In the genomic region with DNA sequence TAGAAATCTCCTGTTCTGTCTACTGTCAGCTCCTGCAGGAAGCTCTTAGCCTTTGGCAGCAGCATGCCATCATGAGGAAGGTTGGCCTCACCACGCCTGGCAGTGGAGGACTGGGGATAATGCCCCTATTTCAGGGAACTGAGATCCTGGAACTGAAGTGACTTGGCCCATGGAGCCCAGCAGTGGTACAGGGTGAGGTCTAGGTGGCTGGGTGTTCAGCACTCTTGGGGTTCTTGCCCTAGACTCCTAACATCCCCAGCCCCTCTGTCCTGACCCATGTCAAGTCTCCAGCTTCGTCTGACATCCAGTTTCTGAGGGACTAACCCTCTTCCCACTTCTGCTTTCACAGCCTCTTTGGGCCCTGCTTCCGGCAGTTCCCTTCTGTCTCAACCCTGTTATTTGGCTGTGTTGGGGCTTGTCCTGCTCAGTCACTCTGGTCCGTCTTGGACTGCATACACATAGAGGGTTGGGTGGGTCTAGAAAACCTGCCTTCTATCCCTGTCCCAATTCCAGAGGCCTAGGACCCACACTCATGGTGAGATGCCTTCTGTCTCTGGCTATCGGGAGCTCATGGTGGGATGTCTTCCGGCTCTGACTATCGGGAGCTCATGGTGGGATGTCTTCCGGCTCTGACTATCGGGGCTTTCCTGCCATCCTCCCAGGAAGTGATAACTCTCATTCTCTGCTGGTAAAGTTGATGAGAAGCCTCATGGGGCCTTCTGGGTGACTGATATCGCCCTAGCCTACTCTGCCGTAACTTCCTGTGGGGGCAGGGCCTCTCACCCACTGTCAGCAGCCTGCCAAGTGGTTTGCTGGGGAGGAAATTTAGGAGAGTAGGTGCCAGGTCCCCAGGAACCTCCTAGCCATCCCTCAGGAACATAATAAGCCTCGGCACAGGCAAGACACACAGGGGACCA, we compare ENCODE assay signal across 8 mouse cellular contexts. TPM values are rescaled to one million over a fixed set of nuclear protein-coding genes. Genes with fewer than 3 reads are reported as not detected.
A peak's percentile ranks its signal among the peaks of the same experiment; 100 is the strongest.
DNase-seq lines count a peak whose midpoint lies in the region; ATAC-seq and TF ChIP-seq lines count a peak whose summit lies in the region.

No protein-coding gene starts in this region.

- H3K4me3 ChIP-seq in MEL (ENCODE audit: control insufficient read depth in 1 of 2, insufficient read depth in 1 of 2, low read depth in 2 of 2, low read length in 2 of 2) = peak overlapping the region; percentile 76 to 94

- H3K27me3 ChIP-seq in MEL (ENCODE audit: control insufficient read depth in 1 of 2, insufficient read depth in 2 of 2, low read length in 2 of 2) = no peaks in the 10 kb centered on the region

- H3K79me2 ChIP-seq in MEL (ENCODE audit: control insufficient read depth, insufficient read depth, low read length, poor library complexity) = peaks cover 27% of the 10 kb centered on the region

- DNase-seq in 416B (ENCODE audit: low read depth) (peak; percentile 83), MEL (ENCODE audit: low read depth, low spot score) (peak; percentile 97)
- no peak for DNase-seq in kidney, adult 8-10 months
- no peak for DNase-seq in cerebellum, adult 8-10 months
- DNase-seq in kidney, adult 11 months = no peak

- peak; percentile 74 for ATAC-seq in inflammation-experienced regulatory T-cells, adult 6 months
- peak; percentile 40 for ATAC-seq in monocyte, adult 5-6 weeks (replicated peaks; ENCODE audit: insufficient number of reproducible peaks, low FRiP score, low TSS enrichment, poor library complexity, severe bottlenecking)
- ATAC-seq in cerebellum, adult (ENCODE audit: insufficient number of reproducible peaks, low FRiP score, low TSS enrichment) = no peak

- no peak for TF ChIP-seq CTCF in MEL (IDR thresholded peaks at IDR 0.05 in 2 of 3, conservative IDR thresholded peaks at IDR 0.05 in 1 of 3; ENCODE audit: control insufficient read depth in 1 of 3, insufficient read depth in 1 of 3, low read depth in 2 of 3, low read length in 3 of 3, poor library complexity in 1 of 3, severe bottlenecking in 1 of 3)

- TF ChIP-seq POLR2A in MEL (IDR thresholded peaks at IDR 0.05; ENCODE audit: control insufficient read depth in 1 of 2, insufficient read depth in 1 of 2, low read depth in 1 of 2, low read length in 2 of 2, poor library complexity in 1 of 2) = peak; percentile 47 to 92; a peak in 2 of 4 replicates

- no peak for TF ChIP-seq RAD21 in MEL (IDR thresholded peaks at IDR 0.05; ENCODE audit: low read depth, low read length)

- H3K27ac ChIP-seq in MEL (ENCODE audit: control insufficient read depth, low read depth, low read length) = peak overlapping the region; percentile 99

- no peaks in the 10 kb centered on the region for H3K9me3 ChIP-seq in MEL (replicated peaks; ENCODE audit: insufficient read depth, low read length)

- H3K9ac ChIP-seq in MEL (ENCODE audit: control insufficient read depth, low read depth, low read length, poor library complexity, severe bottlenecking) = peak overlapping the region; percentile 96

- peaks cover 9 to 28% of the 10 kb centered on the region in 2 experiments for H3K4me1 ChIP-seq in MEL (ENCODE audit: control insufficient read depth in 1 of 2, insufficient read depth in 2 of 2, low read length in 2 of 2)

- peak; percentile 84 to 97 for TF ChIP-seq EP300 in MEL (IDR thresholded peaks at IDR 0.05; ENCODE audit: low read depth in 1 of 2, low read length in 2 of 2)

- peaks cover 6 to 36% of the 10 kb centered on the region in 2 experiments for H3K36me3 ChIP-seq in MEL (ENCODE audit: control insufficient read depth in 1 of 2, insufficient read depth in 2 of 2, low read length in 2 of 2)

TF ChIP-seq in MEL, 35 proteins besides CTCF, POLR2A, EP300 and RAD21:
- TF ChIP-seq POLR2AphosphoS5 (IDR thresholded peaks at IDR 0.05; ENCODE audit: borderline replicate concordance, low read depth, low read length) (no peak), ZC3H11A (IDR thresholded peaks at IDR 0.05; ENCODE audit: low read depth, low read length) (no peak), USF1 (IDR thresholded peaks at IDR 0.05; ENCODE audit: low read depth, low read length) (no peak), MYC (IDR thresholded peaks at IDR 0.05; ENCODE audit: low read depth, low read length) (0 out of 2 replicates have a peak, but pooled peaks have one; percentile 55), RCOR1 (IDR thresholded peaks at IDR 0.05; ENCODE audit: low read depth, low read length) (peak; percentile 87), NELFE (IDR thresholded peaks at IDR 0.05; ENCODE audit: low read depth, low read length) (peak; percentile 71), GABPA (IDR thresholded peaks at IDR 0.05; ENCODE audit: low read depth, low read length) (no peak), ZKSCAN1 (IDR thresholded peaks at IDR 0.05; ENCODE audit: low read depth, low read length) (no peak), ZNF384 (IDR thresholded peaks at IDR 0.05; ENCODE audit: low read depth, low read length) (no peak), MXI1 (IDR thresholded peaks at IDR 0.05; ENCODE audit: low read depth, low read length) (peak; percentile 66), CHD2 (IDR thresholded peaks at IDR 0.05; ENCODE audit: low read length) (peak; percentile 56; the same call in 1 of the 2 replicates), HCFC1 (IDR thresholded peaks at IDR 0.05; ENCODE audit: low read depth, low read length) (peak; percentile 78), MAX (IDR thresholded peaks at IDR 0.05; ENCODE audit: low read length) (peak; percentile 44; the same call in 1 of the 2 replicates), TBP (IDR thresholded peaks at IDR 0.05; ENCODE audit: low read depth, low read length) (peak; percentile 77), ELF1 (IDR thresholded peaks at IDR 0.05; ENCODE audit: low read depth, low read length) (peak; percentile 80), MAFK (IDR thresholded peaks at IDR 0.05; ENCODE audit: borderline replicate concordance, low read depth, low read length) (no peak), NRF1 (IDR thresholded peaks at IDR 0.05; ENCODE audit: insufficient read depth, low read depth, low read length, poor library complexity, severe bottlenecking) (no peak), MAZ (IDR thresholded peaks at IDR 0.05; ENCODE audit: low read depth, low read length) (0 out of 2 replicates have a peak, but pooled peaks have one; percentile 32), POLR2AphosphoS2 (IDR thresholded peaks at IDR 0.05; ENCODE audit: low read length) (peak; percentile 75; the same call in 1 of the 2 replicates), ZMIZ1 (IDR thresholded peaks at IDR 0.05; ENCODE audit: low read depth, low read length) (peak; percentile 89), SIN3A (IDR thresholded peaks at IDR 0.05; ENCODE audit: low read length) (peak; percentile 93), GATA1 (IDR thresholded peaks at IDR 0.05; ENCODE audit: low read depth, low read length) (peak; percentile 98), ETS1 (IDR thresholded peaks at IDR 0.05; ENCODE audit: low read depth, low read length) (peak; percentile 92), TAL1 (IDR thresholded peaks at IDR 0.05; ENCODE audit: low read length) (peak; percentile 93), BHLHE40 (IDR thresholded peaks at IDR 0.05; ENCODE audit: borderline replicate concordance, low read depth, low read length) (no peak), UBTF (IDR thresholded peaks at IDR 0.05; ENCODE audit: borderline replicate concordance, insufficient read depth, low read depth, low read length) (no peak), MEF2A (IDR thresholded peaks at IDR 0.05; ENCODE audit: extremely low read depth, insufficient replicate concordance, low read depth, low read length, poor library complexity, severe bottlenecking) (no peak), TCF12 (IDR thresholded peaks at IDR 0.05; ENCODE audit: low read depth, low read length) (peak; percentile 97), E2F4 (IDR thresholded peaks at IDR 0.05; ENCODE audit: borderline replicate concordance, low read depth, low read length) (no peak), JUND (IDR thresholded peaks at IDR 0.05; ENCODE audit: low read depth, low read length) (no peak)

RNA-seq across cellular contexts. Expression of gene Fermt3, which starts 1.5 kb away (rescaled TPM):
- total RNA-seq in MEL (2012; rRNA removed) = 295 and 329 TPM in 2 replicates
- 100 to 1,000 TPM; 244 to 327 TPM for polyA plus RNA-seq in MEL (2012; ENCODE audit: insufficient read depth in 1 of 2, insufficient read length in 2 of 2, low read depth in 1 of 2, low replicate concordance in 2 of 2, missing spikeins in 1 of 2)
- 100 to 1,000 TPM; 253 to 288 (median 257) TPM for polyA plus RNA-seq in inflammation-experienced regulatory T-cells, adult 6 months (2017; shearing (Covaris generic))
- total RNA-seq in monocyte, adult 5-6 weeks (2017) = 265 to 357 TPM (median 285 TPM) in 3 replicates

RNA-seq across cellular contexts. Expression of gene Trpt1, which starts 21.9 kb away (rescaled TPM):
- total RNA-seq in MEL (2012; rRNA removed) = 1.2 and 1.8 TPM in 2 replicates
- 1 to 10 TPM in 1 of 2 experiments, not detected in 1; 2.3 TPM for polyA plus RNA-seq in MEL (2012; ENCODE audit: insufficient read depth in 1 of 2, insufficient read length in 2 of 2, low read depth in 1 of 2, low replicate concordance in 2 of 2, missing spikeins in 1 of 2)
- polyA plus RNA-seq in inflammation-experienced regulatory T-cells, adult 6 months (2017; shearing (Covaris generic)) = 10 to 100 TPM in 1 of 3 experiments, 1 to 10 TPM in 2; 6.4 to 12.8 (median 8.2) TPM
- 2.5 to 5.0 TPM (median 3.0 TPM) in 3 replicates for total RNA-seq in monocyte, adult 5-6 weeks (2017)

RNA-seq across cellular contexts. Expression of gene Nudt22, which starts 21.9 kb away (rescaled TPM):
- 23.8 and 32.1 TPM in 2 replicates for total RNA-seq in MEL (2012; rRNA removed)
- polyA plus RNA-seq in MEL (2012; ENCODE audit: insufficient read depth in 1 of 2, insufficient read length in 2 of 2, low read depth in 1 of 2, low replicate concordance in 2 of 2, missing spikeins in 1 of 2) = 10 to 100 TPM in 1 of 2 experiments, not detected in 1; 30.8 TPM
- 10 to 100 TPM; 23.7 to 35.3 (median 33.7) TPM for polyA plus RNA-seq in inflammation-experienced regulatory T-cells, adult 6 months (2017; shearing (Covaris generic))
- total RNA-seq in monocyte, adult 5-6 weeks (2017) = 8.8 to 12.2 TPM (median 9.7 TPM) in 3 replicates

RNA-seq across cellular contexts. Expression of gene Stip1, which starts 22.0 kb away (rescaled TPM):
- total RNA-seq in MEL (2012; rRNA removed) = 281 and 284 TPM in 2 replicates
- 100 to 1,000 TPM; 370 to 430 TPM for polyA plus RNA-seq in MEL (2012; ENCODE audit: insufficient read depth in 1 of 2, insufficient read length in 2 of 2, low read depth in 1 of 2, low replicate concordance in 2 of 2, missing spikeins in 1 of 2)
- 100 to 1,000 TPM; 104 to 160 (median 120) TPM for polyA plus RNA-seq in inflammation-experienced regulatory T-cells, adult 6 months (2017; shearing (Covaris generic))
- total RNA-seq in monocyte, adult 5-6 weeks (2017) = 86.9 to 106 TPM (median 100 TPM) in 3 replicates

RNA-seq across cellular contexts. Expression of gene Dnajc4, which starts 25.4 kb away (rescaled TPM):
- 3.2 and 4.2 TPM in 2 replicates for total RNA-seq in MEL (2012; rRNA removed)
- 10 to 100 TPM in 1 of 2 experiments, not detected in 1; 12.9 TPM for polyA plus RNA-seq in MEL (2012; ENCODE audit: insufficient read depth in 1 of 2, insufficient read length in 2 of 2, low read depth in 1 of 2, low replicate concordance in 2 of 2, missing spikeins in 1 of 2)
- 10 to 100 TPM; 34.1 to 59.7 (median 59.0) TPM for polyA plus RNA-seq in inflammation-experienced regulatory T-cells, adult 6 months (2017; shearing (Covaris generic))
- 20.1 to 34.0 TPM (median 27.0 TPM) in 3 replicates for total RNA-seq in monocyte, adult 5-6 weeks (2017)

Comparison
In these comparisons a context has a peak if more than half of its experiments do, and no peak if none do; other contexts are left out.
1. DNase-seq: peak in 416B (single experiment) and MEL (single experiment); none in kidney, adult 8-10 months (0 of 2), cerebellum, adult 8-10 months (single experiment) and kidney, adult 11 months (single experiment).